Mouse (Mus musculus) right cerebral cortex, adult 18-20 months (tissue): ENCODE results near the gene Cdk14.
"Not testable (repeated sequence)": the region's sequence is repeated elsewhere in the genome, so short reads cannot be mapped to it uniquely, and the experiment has no call there.

Source experiments
- DNase-seq: peaks from one replicate; pipeline ENCODE4 v3.0.0; 2022; ENCODE audit warnings: mixed read lengths

Cdk14 gene

DNA sequence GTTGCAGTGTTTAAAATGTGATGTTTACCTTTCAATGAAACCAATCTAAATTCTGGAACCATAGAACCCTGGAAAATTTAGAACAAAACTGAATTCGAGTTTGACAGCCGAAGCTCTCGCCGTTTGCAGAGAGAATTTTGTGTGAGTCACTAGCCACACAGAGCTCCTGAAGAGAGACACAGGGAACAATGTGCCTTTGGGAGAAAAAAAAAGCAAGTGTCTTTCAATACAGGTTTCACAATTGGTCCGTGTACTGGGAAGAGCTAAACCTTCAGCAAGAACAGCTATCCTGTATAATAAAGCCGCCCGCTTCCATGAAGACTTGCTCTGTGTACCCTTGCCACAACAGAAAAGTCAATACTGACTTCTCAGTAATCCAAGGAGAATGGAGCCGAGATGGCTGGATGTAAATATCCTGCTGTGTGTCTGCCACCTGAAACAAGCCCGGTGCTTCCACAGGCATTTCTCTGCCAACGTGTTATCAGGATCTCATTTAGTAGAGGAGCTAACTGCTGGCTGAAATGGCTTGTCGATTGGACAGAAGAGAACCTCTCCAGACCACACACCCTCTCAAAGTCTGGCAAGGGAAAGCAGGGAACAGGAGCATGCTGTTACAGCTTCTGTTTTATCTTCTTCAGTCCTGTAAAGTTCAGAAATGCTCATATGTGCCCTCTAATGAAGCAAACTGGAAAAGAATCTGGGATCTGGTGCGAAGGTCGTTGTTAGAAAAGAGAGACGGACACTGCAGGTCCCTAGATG lies 159.0 kb downstream of the Cdk14 start:
- DNase-seq, result no peak

DNA sequence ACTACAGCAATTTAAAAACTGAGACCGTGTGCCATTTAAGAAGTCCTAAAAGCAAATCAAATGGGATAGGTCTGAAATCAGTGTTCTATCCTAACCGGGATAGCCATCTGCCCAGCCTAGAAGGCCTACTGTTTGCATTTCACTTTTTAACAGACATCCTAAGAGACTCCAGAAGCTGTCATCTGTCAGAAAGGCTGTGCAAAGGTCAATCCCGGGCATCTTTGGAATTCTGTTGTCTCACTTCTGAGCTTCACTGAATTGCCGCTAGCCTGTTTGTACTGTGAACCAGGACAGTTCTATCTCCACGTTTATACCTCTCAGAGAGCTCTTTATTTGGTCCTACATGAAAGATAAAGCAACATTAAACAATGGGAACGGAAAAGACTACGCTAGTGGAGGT lies 159.8 kb downstream of the Cdk14 start:
- DNase-seq, result no peak

DNA sequence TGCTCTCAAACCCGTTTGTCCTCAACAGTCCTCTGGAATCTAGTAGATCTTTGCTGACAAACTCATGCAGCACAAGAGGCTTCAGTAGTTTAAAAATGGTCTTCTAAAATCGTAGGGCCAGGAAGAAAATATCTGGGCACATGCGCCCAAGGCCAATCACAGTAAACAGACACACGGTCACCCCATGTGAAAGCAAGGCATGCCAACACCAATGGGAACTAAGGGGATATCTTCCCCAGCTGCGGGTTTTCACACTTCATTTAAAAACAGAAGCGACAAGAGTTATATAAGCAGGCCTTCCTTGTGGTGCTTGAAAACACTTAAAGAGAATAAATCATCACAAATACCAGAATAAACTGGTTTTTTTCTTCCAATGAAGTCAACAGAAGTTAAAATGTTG lies 165.7 kb downstream of the Cdk14 start:
- peak; percentile 28 for DNase-seq

DNA sequence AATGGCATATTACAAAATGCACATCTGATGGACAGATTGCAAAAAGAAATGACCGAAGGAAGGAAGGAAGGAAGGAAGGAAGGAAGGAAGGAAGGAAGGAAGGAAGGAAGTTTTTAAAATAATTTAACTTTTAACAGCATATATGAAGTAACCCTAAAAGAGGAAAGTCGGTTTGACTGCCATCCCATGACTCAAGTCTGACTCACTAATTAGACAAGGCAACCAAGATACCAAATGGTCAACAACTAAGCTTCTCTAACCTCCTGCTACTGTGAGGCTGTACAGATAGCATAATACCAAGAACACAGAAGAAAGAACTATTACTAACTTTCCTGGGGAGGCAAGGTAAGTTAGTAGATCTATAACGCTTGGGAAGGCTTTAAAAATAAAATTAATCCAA lies 166.9 kb downstream of the Cdk14 start:
- no peak for DNase-seq

DNA sequence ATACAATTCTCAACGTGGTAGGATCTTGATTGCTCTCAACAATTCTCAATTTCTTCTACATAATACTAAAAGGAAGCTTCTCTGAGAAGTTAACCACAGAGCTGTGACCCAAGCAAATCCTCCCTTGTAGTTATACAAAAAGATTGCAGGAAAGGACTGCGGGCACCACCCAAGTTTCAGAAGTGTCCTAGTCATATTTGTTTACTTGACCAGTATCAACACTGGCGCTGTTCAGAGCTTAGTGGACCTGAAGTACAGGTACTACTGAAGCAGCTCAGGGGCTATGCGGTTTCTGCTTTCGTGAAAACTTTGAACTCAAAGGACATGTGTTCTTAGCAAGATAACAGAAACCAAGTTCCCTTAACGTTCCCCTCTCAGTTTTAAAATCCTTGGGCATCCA lies 172.4 kb downstream of the Cdk14 start:
- no peak for DNase-seq

DNA sequence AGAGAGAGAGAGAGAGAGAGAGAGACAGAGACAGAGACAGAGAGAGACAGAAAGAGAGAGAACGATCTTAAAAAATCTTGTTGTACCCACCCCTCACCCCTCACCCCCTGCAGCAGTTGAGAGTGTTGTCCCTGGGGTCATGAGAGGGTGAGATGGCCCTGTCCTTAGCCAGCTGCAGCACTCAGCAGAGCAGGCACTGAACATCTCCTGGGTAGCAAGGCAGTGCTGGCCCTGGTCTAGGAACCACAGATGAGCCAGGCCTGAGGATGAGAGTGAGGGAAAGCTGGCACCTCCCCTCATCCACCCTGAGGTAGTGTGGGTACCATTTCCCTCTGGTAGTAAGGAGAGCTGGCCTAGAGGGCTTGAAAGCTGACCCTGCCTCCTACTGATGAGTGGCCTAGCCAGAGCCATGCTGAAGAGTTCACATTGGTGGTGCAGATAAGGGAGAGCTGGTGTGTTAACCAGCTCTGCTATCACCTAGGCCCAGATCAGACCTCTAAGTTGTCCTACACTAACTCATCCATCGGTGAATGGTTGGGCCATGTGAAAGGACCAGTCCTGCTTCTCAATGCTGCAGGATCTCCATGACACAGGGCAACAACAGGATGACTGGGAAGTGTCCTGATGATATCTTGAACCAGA lies 173.5 kb downstream of the Cdk14 start:
- DNase-seq, result no peak

DNA sequence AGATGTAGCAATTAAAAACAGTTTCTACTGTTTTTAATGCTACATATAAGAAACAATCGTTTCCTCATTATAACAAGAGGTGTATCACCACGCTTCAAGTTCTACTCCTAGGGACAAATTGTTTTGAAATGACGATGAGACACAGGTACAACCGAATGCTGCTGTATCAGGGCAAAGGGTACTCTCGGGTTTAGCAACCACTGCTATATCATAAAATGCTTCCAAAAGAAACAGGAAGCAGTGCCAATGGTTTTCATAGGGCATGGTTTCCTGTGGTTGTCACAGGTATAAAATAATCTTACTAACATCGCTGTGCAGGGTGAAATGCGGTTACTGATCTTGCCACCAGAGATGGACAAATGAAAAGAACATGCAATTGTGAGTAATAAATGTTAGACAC lies 174.9 kb downstream of the Cdk14 start:
- no peak for DNase-seq

DNA sequence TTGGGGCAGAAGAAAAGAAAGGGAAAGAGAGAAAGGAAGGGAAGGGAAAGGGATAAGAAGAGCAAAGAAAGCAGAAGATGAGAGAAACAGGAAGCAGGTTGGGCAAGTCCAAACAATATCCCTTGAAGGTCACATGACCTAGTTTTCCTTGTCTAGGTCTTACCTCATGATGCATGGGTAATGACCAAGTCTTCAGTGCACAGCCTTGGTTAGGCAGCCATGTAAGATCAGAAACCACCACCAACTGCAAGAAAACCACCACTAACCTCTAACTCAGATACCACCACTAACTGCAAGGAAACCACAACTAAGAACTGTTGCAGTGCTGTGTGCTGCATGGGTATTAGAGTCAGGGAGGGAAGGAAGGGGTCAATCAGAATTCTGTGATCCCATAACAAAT lies 176.5 kb downstream of the Cdk14 start:
- DNase-seq, result no peak

DNA sequence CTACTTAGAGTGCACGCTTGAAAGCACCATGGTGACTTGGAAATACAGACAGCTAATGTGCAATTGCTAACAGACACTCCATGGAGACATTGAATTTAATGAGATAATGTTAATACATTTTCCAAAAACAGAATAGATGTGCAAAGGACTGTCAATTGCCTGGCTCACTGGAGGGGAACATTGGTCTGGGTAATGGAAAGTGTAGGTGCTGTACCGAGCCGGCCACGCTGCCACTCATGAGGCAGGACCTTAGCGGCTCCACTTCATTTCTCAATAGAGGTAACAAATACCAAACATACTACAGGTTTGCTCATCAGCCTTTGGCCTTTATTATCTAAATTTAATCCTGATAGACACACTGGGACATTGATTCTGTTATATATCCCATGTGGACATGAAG lies 177.4 kb downstream of the Cdk14 start:
- DNase-seq, result no peak

DNA sequence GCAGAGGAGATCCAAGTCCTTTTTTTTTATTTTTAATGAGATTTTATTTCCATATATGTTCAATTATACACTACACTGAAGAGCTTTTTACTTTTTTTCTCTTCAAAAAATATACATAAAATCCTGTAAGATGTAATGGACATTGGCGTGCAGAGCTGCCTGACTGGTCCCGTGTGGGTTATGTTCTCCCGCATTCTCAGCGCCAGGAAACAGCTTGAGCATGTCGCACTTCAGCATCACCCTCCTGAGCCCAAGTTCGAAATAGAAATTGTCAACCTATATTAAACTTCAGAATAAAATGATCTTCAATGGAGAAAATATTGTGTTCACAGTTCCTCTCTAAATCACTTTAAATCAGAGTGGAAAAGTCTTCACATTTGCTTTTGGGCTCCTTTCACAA lies 179.0 kb downstream of the Cdk14 start:
- peak; percentile 44 for DNase-seq

DNA sequence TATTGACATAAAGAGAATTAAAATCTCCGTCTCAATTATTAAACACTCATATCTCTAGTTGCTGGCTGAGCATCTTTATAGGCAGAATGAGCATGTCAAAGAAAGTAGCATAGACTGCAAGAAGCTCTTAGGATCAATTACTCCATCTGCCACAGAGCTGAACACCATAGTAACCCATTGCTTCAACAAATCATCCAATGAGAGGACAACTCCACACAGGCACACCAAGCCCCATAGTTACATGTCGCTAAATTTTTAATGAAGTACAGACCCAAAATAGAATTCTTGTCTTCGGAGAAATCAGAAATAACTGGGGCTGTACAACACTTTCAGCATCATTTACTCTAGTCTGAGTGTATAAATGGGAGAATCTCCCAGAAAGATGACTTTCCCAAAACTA lies 180.0 kb downstream of the Cdk14 start:
- DNase-seq, result no peak

DNA sequence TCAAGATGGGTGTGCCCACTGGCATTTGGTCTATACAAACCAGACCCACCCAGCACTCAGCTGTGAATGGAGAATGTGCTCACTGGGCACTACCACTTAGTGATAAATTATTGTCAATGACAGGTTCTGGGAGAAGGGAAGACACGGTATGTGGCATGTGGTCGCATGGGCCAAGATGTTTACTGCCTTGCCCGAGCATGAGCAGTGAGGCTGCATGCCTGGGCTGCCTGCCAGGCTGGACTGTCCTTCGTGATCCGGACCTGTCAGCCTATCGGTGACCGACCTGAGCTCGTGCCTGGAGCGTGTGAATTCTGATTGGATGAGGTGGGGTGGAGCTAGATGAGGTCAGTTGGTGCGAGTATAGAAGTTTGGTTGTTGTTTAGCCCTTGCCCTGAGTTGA lies 185.2 kb downstream of the Cdk14 start:
- not testable (repeated sequence) for DNase-seq

DNA sequence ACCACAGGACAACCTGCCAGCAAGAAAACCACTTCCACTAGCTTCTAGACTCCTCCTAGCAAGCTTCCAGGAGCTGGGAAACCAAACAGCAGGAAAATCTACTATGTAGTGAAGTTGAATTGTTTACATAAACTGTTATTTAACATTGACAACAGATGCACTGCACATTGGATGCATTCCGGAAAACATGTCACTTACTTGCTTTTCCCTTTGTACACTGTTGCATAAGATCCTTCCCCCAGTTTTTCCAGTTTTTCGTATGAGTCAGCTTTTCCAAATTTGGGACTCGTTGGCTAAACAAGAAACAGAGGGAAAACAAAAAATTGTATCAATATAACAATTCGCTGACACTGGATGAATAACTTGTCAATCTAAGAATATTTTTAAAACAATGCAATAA lies 193.1 kb downstream of the Cdk14 start:
- peak; percentile 20 for DNase-seq

DNA sequence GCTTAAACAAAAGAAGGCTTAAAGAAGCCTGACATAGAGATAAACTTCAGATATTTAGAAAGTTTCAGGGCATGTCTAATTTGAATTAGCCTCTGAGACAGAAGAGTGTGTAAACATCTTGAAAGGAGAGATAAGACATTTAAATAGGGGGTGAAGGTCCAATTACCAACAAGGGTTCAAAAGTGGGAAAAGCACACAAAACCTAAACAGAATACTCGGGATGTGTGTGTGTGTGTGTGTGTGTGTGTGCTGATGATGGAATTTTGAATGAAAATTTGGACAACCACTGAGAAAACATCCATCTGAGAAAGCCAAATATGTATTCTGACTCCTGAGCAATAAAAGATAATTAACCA lies 208.4 kb downstream of the Cdk14 start:
- no peak for DNase-seq

DNA sequence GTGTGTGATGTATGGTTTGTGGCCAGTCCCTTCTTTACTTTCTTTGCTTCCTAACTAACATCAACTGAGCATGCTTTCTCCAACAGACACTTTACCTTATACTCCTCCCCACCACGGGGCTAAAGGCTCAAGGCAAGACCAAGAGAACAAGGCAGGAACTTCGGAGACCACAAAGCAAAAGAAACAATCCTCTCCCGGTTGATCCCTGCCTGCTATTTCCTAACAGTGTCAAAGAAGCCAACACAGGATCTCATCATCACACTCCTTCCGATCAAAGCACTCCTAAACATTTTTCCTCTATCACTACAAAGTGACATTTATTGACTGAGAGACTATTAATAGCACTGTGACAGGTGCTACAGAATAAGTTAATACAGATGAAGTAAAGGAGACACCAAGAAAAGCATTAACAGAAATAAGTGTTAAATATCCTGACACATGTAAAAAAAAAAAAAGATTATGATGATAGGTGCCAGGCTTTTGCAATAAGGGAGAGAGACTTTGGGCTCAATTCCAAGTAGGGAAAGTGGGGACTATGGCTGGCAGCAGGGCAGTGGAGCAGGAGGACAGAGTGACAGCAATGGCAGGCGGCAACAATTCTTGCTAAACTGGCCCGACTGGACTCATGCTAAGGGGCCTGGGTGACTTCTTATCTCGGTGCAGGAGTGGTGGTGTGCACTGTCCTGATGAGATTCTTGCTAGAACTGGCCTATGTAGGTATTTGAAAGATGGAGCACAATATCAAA lies 208.9 kb downstream of the Cdk14 start:
- DNase-seq, result no peak

DNA sequence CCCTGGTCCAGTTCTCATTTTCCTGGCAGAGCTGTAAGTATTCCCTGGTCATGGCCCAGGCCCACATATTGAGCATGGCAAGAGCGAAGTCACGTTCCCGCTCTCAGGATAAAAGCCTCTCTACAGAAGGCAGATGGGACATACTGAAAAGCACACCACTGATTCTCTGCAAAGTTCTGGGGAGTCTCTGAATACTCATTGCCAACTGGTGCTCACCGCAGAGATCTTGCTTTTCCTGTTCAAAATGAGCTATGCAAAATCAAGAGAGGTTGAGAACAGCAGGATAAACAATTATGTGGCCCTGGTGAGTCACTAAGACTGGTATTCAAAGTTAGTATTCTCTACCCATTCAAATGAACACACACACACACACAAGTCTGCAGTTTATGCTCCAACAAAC lies 212.1 kb downstream of the Cdk14 start:
- peak; percentile 10 for DNase-seq

DNA sequence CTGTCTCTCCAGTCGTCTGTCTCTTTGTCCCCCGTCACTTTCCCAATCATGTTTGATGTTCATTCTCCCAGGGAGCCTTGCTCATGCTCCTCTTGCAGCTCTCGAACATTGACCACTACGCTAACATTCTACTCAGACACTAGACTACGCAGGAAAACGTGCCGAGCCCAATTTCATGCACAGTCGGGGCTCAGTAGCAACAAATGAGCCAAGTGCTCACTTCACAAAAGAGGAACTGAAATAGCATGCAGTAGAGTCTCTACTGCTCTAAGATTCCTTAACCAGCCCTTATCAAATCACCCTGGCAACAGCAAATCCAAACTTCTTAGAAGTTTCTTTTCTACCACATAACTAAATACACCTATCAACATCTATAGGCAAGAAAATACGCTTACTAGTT lies 214.1 kb downstream of the Cdk14 start:
- no peak for DNase-seq

DNA sequence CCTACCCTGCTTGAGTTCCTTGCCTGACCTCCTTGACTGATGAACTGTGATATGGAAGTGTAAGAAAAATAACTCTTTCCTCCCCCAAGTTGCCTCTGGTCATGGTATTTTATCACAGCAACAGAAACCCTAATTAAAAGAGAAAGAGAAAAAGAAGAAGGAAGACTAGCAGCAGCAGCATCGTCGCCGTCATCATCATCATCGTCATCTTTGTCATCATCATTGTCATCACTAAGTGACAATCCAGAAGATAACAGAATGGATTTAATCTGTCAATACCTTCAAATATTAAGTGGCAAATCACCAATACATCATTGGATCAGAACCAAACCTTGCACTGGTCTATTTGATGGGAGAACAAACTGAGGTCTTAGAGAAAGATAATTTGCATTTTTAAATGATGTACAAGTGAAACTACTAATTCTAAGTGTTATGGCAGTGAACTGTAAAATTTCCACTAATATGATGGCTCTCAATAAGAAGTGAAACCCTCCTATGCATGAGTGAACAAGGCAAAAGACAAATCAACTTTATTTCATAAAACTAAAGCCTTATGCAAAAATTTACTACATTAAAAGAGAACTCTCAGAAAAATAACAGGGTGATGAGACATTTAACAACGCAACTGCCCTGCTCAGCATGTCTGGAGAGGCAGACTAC lies 225.4 kb downstream of the Cdk14 start:
- no peak for DNase-seq

DNA sequence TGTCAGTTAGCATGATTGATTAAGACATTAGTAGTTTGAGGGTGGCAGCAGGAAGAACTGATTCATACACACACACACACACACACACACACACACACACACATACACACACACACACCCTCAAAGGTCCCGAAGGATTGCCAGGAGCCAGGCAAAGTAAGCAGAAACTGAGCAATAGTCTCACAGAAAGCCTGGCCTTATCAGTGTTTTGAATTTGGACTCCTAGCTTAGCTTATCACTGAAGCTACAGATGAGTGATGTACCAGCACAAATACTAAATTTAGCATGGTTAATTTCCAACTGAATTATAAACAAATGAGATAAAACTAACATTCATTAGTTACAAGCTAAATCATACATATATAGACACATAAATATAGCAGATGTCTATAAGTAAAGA lies 230.5 kb downstream of the Cdk14 start:
- no peak for DNase-seq

DNA sequence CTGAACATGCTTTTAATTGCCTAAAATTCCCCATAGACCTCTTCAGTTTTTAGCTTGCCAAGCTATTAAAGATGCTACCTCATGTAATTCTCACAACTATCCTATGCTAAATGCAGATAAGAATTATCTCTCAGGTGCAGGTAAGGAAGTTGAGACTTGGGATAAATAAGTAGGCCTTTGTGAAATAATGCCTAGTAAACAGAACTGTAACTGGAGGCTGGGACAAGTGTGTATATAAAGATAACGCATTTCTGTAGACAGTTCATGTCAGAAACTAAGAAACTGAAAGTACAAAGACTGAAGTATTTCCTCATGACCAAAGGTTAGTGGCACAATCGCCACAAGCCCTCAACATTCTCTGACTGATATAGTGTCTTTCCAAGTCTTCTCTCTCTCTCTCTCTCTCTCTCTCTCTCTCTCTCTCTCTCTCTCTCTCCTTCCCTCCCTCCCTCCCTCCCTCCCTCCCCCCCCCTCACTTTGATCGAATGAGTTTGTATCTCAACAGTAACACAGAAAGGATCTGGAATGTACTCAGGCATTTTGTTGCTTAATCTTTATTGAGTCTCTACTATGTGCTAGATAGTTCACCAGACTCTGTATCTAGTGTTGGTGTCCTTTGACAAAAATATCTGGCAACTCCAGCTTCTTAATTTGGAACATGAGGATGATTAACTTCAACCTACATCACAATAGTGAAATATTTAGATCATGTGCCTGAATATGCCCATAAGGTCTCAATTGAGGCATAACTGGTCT lies 233.9 kb downstream of the Cdk14 start:
- no peak for DNase-seq

DNA sequence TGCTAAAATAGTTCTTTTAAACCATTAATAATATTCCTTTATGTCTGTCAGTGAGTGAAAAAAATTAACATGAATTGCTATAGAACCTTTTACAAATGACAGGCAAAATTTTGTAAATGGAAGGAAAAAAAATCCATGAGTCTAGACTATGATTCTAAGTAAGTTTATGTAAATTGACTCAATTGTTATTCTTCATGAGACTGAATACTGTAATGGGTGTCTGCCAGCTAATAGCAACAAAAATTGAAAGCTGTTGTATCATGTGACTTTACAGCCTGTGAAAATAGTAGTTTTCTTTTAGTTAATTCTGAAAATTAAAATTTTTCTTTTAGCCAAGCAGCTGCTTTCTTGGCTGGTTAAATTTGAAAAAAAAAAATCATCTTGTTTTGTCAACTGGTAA lies 234.6 kb downstream of the Cdk14 start:
- no peak for DNase-seq

DNA sequence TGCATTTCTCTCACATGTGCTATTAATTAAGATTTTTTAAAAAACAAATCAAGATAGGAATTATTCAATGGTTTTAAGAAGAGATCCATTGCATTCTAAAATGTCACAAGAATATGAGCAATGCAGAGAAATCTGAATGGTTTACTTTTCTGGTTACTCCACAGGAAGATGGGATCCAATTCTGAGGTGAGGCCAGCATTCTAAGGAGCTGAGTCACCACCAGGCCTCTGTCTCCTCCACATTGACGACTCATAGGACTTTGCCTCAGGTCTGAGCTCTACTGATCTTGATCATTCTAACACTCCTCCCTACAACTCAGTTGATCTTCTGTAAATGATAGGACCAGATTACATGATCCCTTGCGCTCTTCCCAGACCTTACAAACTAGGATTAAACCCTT lies 239.4 kb downstream of the Cdk14 start:
- DNase-seq, result peak; percentile 12

DNA sequence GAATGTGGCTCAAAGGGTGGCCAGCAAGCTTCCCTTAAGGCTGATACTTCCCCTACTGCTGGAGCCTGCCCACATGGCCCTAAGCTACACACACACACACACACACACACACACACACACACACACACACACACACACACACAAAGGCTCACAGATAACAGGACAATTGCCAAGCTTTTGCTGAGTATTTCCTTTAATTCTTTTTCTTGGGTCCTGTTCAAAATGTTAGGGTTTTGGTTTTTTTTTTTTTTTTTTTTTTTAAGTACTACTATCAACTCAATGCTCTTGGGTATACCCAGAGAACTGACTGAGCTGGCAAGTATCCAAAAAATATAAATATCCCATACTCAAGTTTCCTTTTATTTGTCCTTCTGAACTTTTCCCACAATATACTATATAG lies 239.8 kb downstream of the Cdk14 start:
- DNase-seq, result no peak
